Mouse (Mus musculus): Measurements from ENCODE around the gene Cggbp1. TPM values are rescaled to one million over a fixed set of nuclear protein-coding genes. Genes with fewer than 3 reads are reported as not detected.

Gene Cggbp1
- total RNA-seq, 2 experiments from 2014 or later: 38.2 to 44.0 TPM

Other genes starting within 250 kb of the Cggbp1 start
- gene Csnka2ip, start 249.6 kb upstream of the Cggbp1 start, total RNA-seq (2021): not detected
- gene 4930453N24Rik, start 80.8 kb upstream of the Cggbp1 start, total RNA-seq (2021): 10 to 100 TPM; 22.3 to 23.8 TPM
- 1 to 10 TPM; 8.8 to 9.9 TPM for gene Zfp654, start 344 bp upstream of the Cggbp1 start, total RNA-seq (2021)

Measured in heart, postnatal 25 days (tissue).